Mouse (Mus musculus) forebrain, embryonic 15.5 days (tissue): ENCODE measurements around the gene Oxsm. TPM values are rescaled to one million over a fixed set of nuclear protein-coding genes. Genes with fewer than 3 reads are reported as not detected.

Experiments used
- ATAC-seq: fragments of 200-750 bp; cut with Nextera tagmentation; replicated peaks from 2 replicates; pipeline ENCODE4 v1.8.0; 2017; ENCODE audit warnings: mild to moderate bottlenecking, moderate TSS enrichment, moderate library complexity
- H3K27ac ChIP-seq: fragments of 300-500 bp; sonication (generic); replicated peaks from 2 replicates; pipeline ENCODE4 v1.5.1; 2015; ENCODE audit warnings: mild to moderate bottlenecking, inconsistent platforms
- H3K27me3 ChIP-seq: fragments of 300-500 bp; sonication (generic); 2 replicates; pipeline ENCODE4 v1.6.1; 2015; ENCODE audit warnings: inconsistent platforms
- H3K36me3 ChIP-seq: fragments of 300-500 bp; sonication (generic); 2 replicates; pipeline ENCODE4 v1.6.1; 2015; ENCODE audit warnings: mild to moderate bottlenecking, inconsistent platforms
- H3K4me1 ChIP-seq: fragments of 300-500 bp; sonication (generic); 2 replicates; pipeline ENCODE4 v1.6.1; 2015; ENCODE audit warnings: inconsistent platforms
- H3K4me2 ChIP-seq: fragments of 300-500 bp; sonication (generic); replicated peaks from 2 replicates; pipeline ENCODE4 v1.6.1; 2015; ENCODE audit warnings: mild to moderate bottlenecking, inconsistent platforms
- H3K4me3 ChIP-seq: fragments of 300-500 bp; sonication (generic); 2 replicates; pipeline ENCODE4 v1.5.1; 2015; ENCODE audit warnings: mild to moderate bottlenecking, inconsistent platforms
- H3K9ac ChIP-seq: fragments of 300-500 bp; sonication (generic); replicated peaks from 2 replicates; pipeline ENCODE4 v1.6.1; 2015; ENCODE audit warnings: mild to moderate bottlenecking, inconsistent platforms
- H3K9me3 ChIP-seq: fragments of 300-500 bp; sonication (generic); 2 replicates; pipeline ENCODE4 v1.6.1; 2016; ENCODE audit warnings: inconsistent platforms
- WGBS: fragments of 180-500 bp; shearing (Covaris S2); methylation state at CpG from one replicate; pipeline ENCODE4 v1.1.7; 2015; ENCODE audit warnings: mixed read lengths; 5-methylcytosine and 5-hydroxymethylcytosine counted together
- polyA plus RNA-seq: library from polyadenylated mRNA; unstranded; fragments of >200 nt; fragmentation: Nextera tagmentation; extraction: Ambion mirVana; gene quantifications from 2 replicates; pipeline ENCODE4 v1.2.1, GENCODE M21; 2015

Gene Oxsm
- polyA plus RNA-seq, 1 experiment from 2014 or later = 1.7 TPM

DNA sequence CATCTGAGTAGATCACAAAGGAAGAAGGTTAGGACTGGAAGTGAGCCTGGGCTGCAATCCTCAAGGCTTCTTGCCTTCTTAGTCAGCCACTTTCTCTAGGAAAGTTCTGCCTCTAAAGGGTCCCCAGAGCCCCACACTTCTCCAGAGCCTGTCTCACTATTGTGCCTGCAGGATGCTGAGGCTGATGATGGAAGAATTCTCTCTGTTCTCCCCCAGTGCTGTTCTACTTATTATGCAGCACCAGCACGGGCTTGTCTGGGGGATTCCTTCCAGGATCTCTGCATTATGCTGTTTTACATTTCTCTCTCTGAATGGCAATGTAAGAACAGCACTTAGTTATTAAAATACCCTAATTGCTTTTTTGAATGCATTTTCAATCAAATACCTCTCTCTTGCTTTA is 16.1 kb downstream of the Oxsm start:
- Histone ChIP-seq H3K27ac (peak overlapping the region; percentile 40; the same call in 1 of the 2 replicates), H3K4me1 (peaks cover 6% of the 10 kb centered on the region), H3K36me3 (no peaks in the 10 kb centered on the region), H3K27me3 (no peaks in the 10 kb centered on the region), H3K4me2 (no peak overlapping the region), H3K9me3 (no peaks in the 10 kb centered on the region), H3K9ac (no peak overlapping the region), H3K4me3 (no peak overlapping the region)
- no peak for ATAC-seq
- 16% methylated on average over 1 of the region's 1 CpGs for WGBS

DNA sequence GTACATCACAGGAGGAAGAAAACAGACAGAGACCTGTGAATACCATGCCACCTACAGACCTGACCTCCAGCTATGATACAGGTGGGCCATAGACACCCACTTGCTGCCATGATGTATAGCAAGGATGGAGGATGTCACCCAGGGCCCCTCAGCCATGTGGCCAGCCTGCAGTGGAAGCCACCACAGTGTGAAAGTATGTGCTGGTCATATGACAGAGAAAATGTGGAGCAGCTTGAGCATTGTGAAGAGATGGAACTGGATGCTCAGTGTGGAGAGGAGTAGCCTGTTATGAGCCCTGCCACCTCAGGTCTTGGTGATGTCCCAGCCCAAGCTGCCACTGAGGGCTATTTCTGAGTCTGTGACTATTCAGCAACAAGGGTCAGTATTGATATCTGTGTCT is 19.0 kb downstream of the Oxsm start:
- Histone ChIP-seq H3K4me2 (no peak overlapping the region), H3K27ac (no peak overlapping the region), H3K9me3 (no peaks in the 10 kb centered on the region), H3K4me3 (no peak overlapping the region), H3K36me3 (no peaks in the 10 kb centered on the region), H3K27me3 (no peaks in the 10 kb centered on the region), H3K4me1 (peaks cover 6% of the 10 kb centered on the region), H3K9ac (no peak overlapping the region)
- peak; percentile 44; the same call in 1 of the 2 replicates for ATAC-seq

DNA sequence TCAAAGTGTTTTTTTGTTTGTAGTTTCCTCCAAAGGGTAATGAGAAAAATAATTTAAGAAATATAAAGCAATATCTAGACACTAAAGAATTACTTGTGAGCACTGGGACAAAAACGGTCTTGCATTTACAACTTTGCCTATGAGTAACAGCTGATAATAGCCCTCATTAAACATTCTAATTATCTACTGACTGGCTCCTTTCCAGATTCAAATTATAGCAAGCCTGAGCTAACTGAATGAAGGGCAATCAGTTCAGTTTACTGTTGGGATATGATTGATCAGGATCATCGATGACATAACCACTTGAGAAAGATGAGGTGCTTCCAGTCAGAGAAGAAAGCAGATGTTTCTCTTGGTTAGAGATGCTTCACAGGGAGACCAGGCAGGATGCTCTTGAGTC is 20.2 kb downstream of the Oxsm start:
- no peaks in the 10 kb centered on the region for H3K9me3 ChIP-seq
- no peak overlapping the region for H3K4me3 ChIP-seq
- H3K27ac ChIP-seq = no peak overlapping the region
- peaks cover 6% of the 10 kb centered on the region for H3K4me1 ChIP-seq
- peak; percentile 31; the same call in 1 of the 2 replicates for ATAC-seq
- H3K9ac ChIP-seq = no peak overlapping the region
- H3K4me2 ChIP-seq = no peak overlapping the region
- no peaks in the 10 kb centered on the region for H3K27me3 ChIP-seq
- no peaks in the 10 kb centered on the region for H3K36me3 ChIP-seq
- WGBS = 28% methylated on average over 2 of the region's 2 CpGs

DNA sequence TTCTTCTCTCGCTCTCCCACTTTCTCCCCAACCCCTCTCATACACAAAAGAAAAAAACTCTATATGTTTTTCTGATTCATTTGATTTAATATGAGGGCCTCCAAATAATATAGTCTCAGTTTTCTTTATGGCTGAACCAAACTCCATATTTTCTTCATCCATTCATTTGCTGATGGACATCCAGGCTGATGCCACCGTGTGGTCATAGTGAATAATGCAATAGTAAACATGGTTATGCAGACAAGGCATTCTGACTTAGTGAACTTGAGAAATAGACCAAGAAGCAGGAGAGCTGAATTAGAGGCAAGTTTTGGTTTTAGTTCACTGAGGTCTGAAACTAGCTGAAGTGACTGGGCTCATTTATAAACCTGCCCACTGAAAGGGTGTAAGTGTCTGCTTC is 30.6 kb downstream of the Oxsm start:
- no peak for ATAC-seq
- H3K4me1 ChIP-seq = no peaks in the 10 kb centered on the region
- no peak overlapping the region for H3K4me2 ChIP-seq
- H3K9me3 ChIP-seq = no peaks in the 10 kb centered on the region
- no peak overlapping the region for H3K4me3 ChIP-seq
- no peaks in the 10 kb centered on the region for H3K36me3 ChIP-seq
- H3K27ac ChIP-seq = no peak overlapping the region
- no peak overlapping the region for H3K9ac ChIP-seq
- H3K27me3 ChIP-seq = no peaks in the 10 kb centered on the region
- 53% methylated on average over 2 of the region's 2 CpGs for WGBS

DNA sequence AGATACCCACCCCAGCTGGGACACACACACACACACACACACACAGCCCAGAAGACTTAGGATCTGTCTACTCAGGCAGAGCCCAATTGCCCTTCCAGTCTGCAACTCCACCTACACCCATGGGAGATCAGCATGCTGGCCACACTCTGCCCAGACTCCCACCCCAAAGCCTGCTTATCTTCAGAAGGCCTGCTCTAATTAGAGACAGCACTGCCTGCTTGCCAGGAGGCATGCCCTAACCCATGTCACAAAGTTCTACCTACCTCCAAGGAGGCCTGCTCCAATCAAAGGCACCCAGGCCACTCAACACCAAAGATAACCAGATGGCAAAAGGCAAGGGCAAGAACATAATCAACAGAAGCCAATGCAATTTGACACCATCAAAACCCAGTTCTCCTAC is 41.9 kb downstream of the Oxsm start:
- H3K36me3 ChIP-seq = no peaks in the 10 kb centered on the region
- ATAC-seq = no peak
- no peak overlapping the region for H3K4me2 ChIP-seq
- no peaks in the 10 kb centered on the region for H3K9me3 ChIP-seq
- H3K27me3 ChIP-seq = no peaks in the 10 kb centered on the region
- no peaks in the 10 kb centered on the region for H3K4me1 ChIP-seq
- H3K27ac ChIP-seq = no peak overlapping the region
- H3K9ac ChIP-seq = no peak overlapping the region
- no peak overlapping the region for H3K4me3 ChIP-seq

DNA sequence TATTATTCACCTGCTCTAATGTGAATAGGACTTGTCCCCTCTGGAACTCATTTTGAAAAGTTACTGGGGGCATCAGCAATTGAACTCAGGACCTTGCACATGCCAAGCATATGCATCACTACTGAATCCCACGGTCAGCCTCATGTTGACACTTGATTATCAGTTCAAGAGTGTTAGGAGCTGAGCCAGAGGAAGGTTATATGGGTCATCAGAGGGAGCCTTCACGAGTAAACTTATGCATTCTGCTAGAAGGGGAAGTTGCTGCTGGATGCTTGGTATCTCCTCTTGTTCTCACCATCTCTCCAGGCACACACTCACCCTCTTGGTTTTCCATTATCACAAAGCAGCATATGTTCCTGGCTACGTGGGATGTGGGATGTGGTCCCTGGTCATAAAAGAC is 47.9 kb downstream of the Oxsm start:
- 8% methylated on average over 3 of the region's 3 CpGs for WGBS
- Histone ChIP-seq H3K27ac (peak overlapping the region; percentile 83), H3K36me3 (no peaks in the 10 kb centered on the region), H3K27me3 (no peaks in the 10 kb centered on the region), H3K4me2 (no peak overlapping the region), H3K9ac (no peak overlapping the region), H3K4me3 (no peak overlapping the region), H3K4me1 (peaks cover 22% of the 10 kb centered on the region), H3K9me3 (no peaks in the 10 kb centered on the region)
- peak; percentile 26 for ATAC-seq

DNA sequence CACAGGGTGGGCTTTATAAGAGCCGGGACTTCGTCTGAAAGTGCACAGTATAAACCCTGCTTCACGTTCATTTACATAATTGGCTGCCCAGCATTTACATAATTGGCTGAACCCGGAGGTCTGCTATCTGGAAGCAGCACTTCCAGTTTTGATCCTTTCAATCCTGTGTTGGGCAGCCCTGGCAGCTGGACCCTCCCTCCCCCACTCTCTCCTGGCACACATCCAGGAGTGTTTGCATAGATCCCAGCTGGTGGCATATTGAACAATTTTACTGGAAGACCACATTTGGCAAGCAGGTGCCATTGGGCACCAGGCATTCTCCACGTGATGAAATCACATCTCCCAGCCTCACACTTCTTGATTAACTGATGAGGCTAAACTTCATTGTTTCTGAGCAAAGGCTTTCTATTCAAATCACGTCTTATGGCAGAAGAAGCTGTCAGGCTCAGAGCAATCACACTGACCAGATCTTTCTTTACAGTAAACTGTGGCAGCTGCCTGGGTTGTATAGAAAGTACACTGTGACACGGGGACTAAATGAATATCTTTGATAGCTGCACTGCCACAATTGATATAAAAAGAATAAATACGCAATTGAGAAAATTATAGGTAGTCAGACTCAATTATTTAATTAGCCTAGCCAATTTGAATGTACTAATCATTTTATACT is 48.5 kb downstream of the Oxsm start:
- H3K27ac ChIP-seq = peak overlapping the region; percentile 83
- H3K4me3 ChIP-seq = no peak overlapping the region
- peak overlapping the region; percentile 29 for H3K4me2 ChIP-seq

DNA sequence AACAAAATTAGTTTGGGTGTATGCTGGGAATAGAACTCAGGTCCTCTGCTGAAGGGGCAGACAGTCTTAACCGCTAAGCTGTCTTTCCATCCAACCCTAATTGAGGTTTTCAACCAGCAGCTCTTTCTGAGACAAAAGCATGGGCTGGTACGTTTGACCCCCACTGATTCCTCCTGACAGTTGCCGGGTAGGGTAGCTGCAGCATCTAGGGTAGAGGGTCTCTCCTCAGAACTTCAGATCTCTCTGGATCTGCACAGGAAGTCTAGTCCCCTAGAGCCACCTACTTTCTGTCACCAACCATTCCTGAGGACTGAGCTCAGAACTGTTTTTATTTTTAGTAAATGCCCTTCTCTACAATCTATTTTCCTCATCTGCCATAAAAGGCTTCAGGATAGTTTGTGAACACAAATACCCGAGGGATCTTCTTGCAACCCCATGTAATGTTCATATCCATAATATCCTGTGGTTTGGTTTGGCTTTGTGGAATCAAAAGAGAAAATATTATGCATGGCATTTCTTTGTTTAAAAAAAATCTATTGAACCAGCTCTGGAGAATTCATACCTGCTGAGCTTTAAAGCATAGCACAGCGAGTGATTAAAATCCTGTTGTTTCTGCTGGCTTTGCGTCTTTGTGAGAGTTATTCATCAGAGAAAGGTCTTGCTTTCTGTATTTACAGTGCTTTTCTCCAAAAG is 49.2 kb downstream of the Oxsm start:
- Histone ChIP-seq H3K4me1 (peaks cover 22% of the 10 kb centered on the region), H3K4me2 (peak overlapping the region; percentile 29), H3K9me3 (no peaks in the 10 kb centered on the region), H3K4me3 (no peak overlapping the region), H3K9ac (no peak overlapping the region), H3K36me3 (no peaks in the 10 kb centered on the region), H3K27me3 (no peaks in the 10 kb centered on the region), H3K27ac (peak overlapping the region; percentile 83)
- ATAC-seq = peak; percentile 28
- 1% methylated on average over 6 of the region's 6 CpGs for WGBS

More for the DNA sequence above, 48.5 kb downstream of the Oxsm start:
- no peaks in the 10 kb centered on the region for H3K9me3 ChIP-seq
- 2% methylated on average over 8 of the region's 8 CpGs for WGBS
- H3K36me3 ChIP-seq = no peaks in the 10 kb centered on the region
- no peaks in the 10 kb centered on the region for H3K27me3 ChIP-seq
- ATAC-seq = peak; percentile 97
- no peak overlapping the region for H3K9ac ChIP-seq
- H3K4me1 ChIP-seq = peaks cover 22% of the 10 kb centered on the region

DNA sequence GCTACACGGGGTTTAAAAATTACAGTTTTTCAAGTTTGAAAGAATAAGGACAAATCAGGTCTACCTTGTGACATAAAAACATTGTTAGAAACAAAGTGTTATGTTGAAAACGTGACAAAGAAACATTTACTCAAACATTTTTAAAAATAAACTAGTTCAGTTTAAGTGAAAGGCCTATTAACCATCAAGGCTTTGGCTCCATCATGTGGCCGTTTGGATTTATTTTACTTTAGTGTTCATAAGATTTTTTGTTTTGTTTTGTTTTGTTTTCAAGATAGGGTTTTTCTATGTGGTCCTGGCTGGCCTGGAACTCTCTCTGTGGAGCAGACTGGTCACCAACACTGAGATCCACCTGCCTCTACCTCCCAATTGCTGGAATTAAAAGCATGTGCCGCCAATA is 53.1 kb downstream of the Oxsm start:
- Histone ChIP-seq H3K4me2 (no peak overlapping the region), H3K27ac (no peak overlapping the region), H3K36me3 (no peaks in the 10 kb centered on the region), H3K4me3 (no peak overlapping the region), H3K27me3 (no peaks in the 10 kb centered on the region), H3K4me1 (peaks cover 18% of the 10 kb centered on the region), H3K9ac (no peak overlapping the region), H3K9me3 (no peaks in the 10 kb centered on the region)
- ATAC-seq = no peak
- 55% methylated on average over 4 of the region's 4 CpGs for WGBS

DNA sequence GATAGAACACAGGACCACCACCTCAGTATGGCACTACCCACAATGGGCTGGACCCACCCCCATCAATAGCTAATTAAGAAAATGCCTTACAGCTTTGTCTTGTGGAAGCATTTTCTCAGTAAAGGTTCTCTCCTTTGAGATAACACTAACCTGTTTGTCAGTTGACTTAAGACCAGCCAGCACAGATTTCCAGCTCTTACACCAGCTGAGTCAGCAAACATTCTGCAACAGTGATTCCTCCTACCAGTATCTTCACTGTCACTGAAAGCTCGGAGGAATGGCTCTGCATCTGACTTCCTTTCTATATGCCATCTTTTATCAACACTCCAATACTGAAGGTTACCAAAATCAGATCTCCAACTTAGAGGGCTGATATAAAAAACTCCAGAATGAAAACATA is 54.1 kb downstream of the Oxsm start:
- Histone ChIP-seq H3K4me2 (no peak overlapping the region), H3K9me3 (no peaks in the 10 kb centered on the region), H3K4me1 (peaks cover 8% of the 10 kb centered on the region), H3K9ac (no peak overlapping the region), H3K27me3 (no peaks in the 10 kb centered on the region), H3K4me3 (no peak overlapping the region), H3K36me3 (no peaks in the 10 kb centered on the region), H3K27ac (no peak overlapping the region)
- 70% methylated on average over 1 of the region's 1 CpGs for WGBS
- no peak for ATAC-seq

DNA sequence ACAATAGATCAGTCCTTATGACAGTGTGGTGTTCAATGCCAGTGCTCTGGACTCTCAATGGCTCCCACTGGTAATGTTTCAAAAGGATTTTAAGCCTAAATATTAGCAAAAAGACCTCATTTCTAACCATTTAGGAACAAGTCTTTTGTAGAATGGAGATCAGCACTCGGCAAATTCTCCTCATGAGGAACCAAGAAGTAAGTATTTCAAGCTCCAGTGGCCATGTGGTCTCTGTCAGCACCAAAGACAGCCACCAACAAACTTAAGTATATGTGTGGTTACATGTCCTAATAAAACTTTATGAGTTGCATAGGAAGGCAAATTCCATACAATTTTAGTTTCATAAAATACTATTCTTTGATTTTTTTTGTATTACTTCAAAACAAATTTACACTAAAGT is 55.5 kb downstream of the Oxsm start:
- Histone ChIP-seq H3K9me3 (no peaks in the 10 kb centered on the region), H3K9ac (no peak overlapping the region), H3K36me3 (no peaks in the 10 kb centered on the region), H3K27me3 (no peaks in the 10 kb centered on the region), H3K27ac (no peak overlapping the region), H3K4me1 (no peaks in the 10 kb centered on the region), H3K4me2 (no peak overlapping the region), H3K4me3 (no peak overlapping the region)
- no peak for ATAC-seq
- WGBS = 91% methylated on average over 1 of the region's 1 CpGs

DNA sequence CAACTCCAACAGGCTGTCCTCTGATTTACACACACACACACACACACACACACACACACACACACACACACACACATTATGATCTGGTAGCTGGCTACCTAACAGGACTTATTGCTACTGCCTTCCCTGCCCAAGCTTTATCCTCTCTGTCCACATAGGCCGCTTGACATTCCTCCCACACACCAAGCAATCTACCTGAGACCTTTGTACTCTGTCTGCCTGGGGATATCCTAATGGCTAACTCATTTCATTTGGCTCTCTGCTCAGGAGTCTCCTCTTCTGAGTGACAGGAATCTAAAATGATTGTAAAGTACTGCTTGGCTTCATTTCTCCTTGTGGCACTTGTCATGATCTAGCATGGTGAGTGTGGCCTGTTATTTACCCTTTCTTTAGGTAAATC is 60.5 kb downstream of the Oxsm start:
- no peaks in the 10 kb centered on the region for H3K27me3 ChIP-seq
- no peaks in the 10 kb centered on the region for H3K4me1 ChIP-seq
- no peaks in the 10 kb centered on the region for H3K9me3 ChIP-seq
- no peak overlapping the region for H3K9ac ChIP-seq
- no peak overlapping the region for H3K4me3 ChIP-seq
- no peak overlapping the region for H3K4me2 ChIP-seq
- H3K27ac ChIP-seq = no peak overlapping the region
- 87% methylated on average over 1 of the region's 1 CpGs for WGBS
- H3K36me3 ChIP-seq = no peaks in the 10 kb centered on the region
- ATAC-seq = no peak
